Mouse (Mus musculus) kidney, adult 2 months (tissue): ENCODE results near the gene Rad54l. TPM values are rescaled to one million over a fixed set of nuclear protein-coding genes. Genes with fewer than 3 reads are reported as not detected.

Experiments
- DNase-seq: peaks from one replicate; pipeline ENCODE4 v3.0.0; 2021
- H3K27ac ChIP-seq: fragments of 200-500 bp; 2 replicates; pipeline ENCODE4 v1.5.1; 2012; ENCODE audit warnings: low read depth, low read length, control low read depth, inconsistent platforms; ENCODE audit not compliant: insufficient read depth
- H3K27me3 ChIP-seq: fragments of 200-500 bp; replicated peaks from 2 replicates; pipeline ENCODE4 v1.6.1; 2012; ENCODE audit warnings: mild to moderate bottlenecking, moderate library complexity, low read length, inconsistent platforms; ENCODE audit not compliant: control insufficient read depth, insufficient read depth
- H3K36me3 ChIP-seq: fragments of 200-500 bp; 2 replicates; pipeline ENCODE4 v1.6.1; 2012; ENCODE audit warnings: mild to moderate bottlenecking, moderate library complexity, low read length, inconsistent platforms; ENCODE audit not compliant: control insufficient read depth, insufficient read depth
- H3K4me1 ChIP-seq: fragments of 200-500 bp; 2 replicates; pipeline ENCODE4 v1.6.1; 2011; ENCODE audit warnings: low read length; ENCODE audit not compliant: control insufficient read depth, insufficient read depth
- H3K4me3 ChIP-seq: fragments of 200-500 bp; 2 replicates; pipeline ENCODE4 v1.5.1; 2011; ENCODE audit warnings: mild to moderate bottlenecking, low read depth, low read length, control low read depth; ENCODE audit not compliant: insufficient read depth
- CTCF ChIP-seq: fragments of 200-500 bp; conservative IDR thresholded peaks from 2 replicates; pipeline ENCODE4 v1.5.1; 2011; ENCODE audit warnings: low read depth, mild to moderate bottlenecking, control low read depth, low read length, moderate library complexity, mixed read lengths; ENCODE audit not compliant: insufficient read depth, insufficient read length
- POLR2A ChIP-seq: fragments of 200-500 bp; IDR thresholded peaks from one replicate; pipeline ENCODE4 v1.6.1; 2011; ENCODE audit warnings: low read depth, low read length, control low read depth
- WGBS: fragments of 180-500 bp; shearing (Covaris S2); methylation state at CpG from one replicate; pipeline ENCODE4 v1.1.7; 2018; 5-methylcytosine and 5-hydroxymethylcytosine counted together
- polyA plus RNA-seq: library from polyadenylated mRNA; depleted of rRNA; stranded (reverse); fragments of >200 nt; gene quantifications from 2 replicates; pipeline ENCODE4 v1.2.3, GENCODE M21; 2012

The Rad54l gene
- polyA plus RNA-seq, 1 experiment: 0.31 TPM

- 72% methylated on average over 7 of the region's 7 CpGs for WGBS
- Histone ChIP-seq H3K36me3 (no peaks in the 10 kb centered on the region), H3K4me1 (0 out of 2 replicates have a peak, but pooled peaks cover 3% of the 10 kb centered on the region), H3K4me3 (no peak overlapping the region), H3K27me3 (no peaks in the 10 kb centered on the region), H3K27ac (no peak overlapping the region)
- no peak for TF ChIP-seq CTCF
- no peak for TF ChIP-seq POLR2A
- no peak for DNase-seq
These were observed 17.5 kb upstream of the Rad54l start for GRCm38 (mm10) chr4:116140801-116141574.

GRCm38 (mm10) chr4:116137421-116137996 is 14.0 kb upstream of the Rad54l start:
- no peak for DNase-seq

GRCm38 (mm10) chr4:116134990-116135389 is 11.5 kb upstream of the Rad54l start:
- peak; percentile 30 for DNase-seq
- Histone ChIP-seq H3K4me1 (no peaks in the 10 kb centered on the region), H3K4me3 (no peak overlapping the region), H3K36me3 (no peaks in the 10 kb centered on the region), H3K27me3 (no peaks in the 10 kb centered on the region), H3K27ac (no peak overlapping the region)
- TF ChIP-seq POLR2A (no peak), CTCF (0 out of 2 replicates have a peak, but pooled peaks have one; percentile 25)
- WGBS: 23% methylated on average over 2 of the region's 2 CpGs

More at GRCm38 (mm10) chr4:116137421-116137996, 14.0 kb upstream of the Rad54l start:
- Histone ChIP-seq H3K36me3 (no peaks in the 10 kb centered on the region), H3K4me1 (no peaks in the 10 kb centered on the region), H3K4me3 (no peak overlapping the region), H3K27me3 (no peaks in the 10 kb centered on the region), H3K27ac (no peak overlapping the region)
- TF ChIP-seq CTCF: no peak
- no peak for TF ChIP-seq POLR2A
- 60% methylated on average over 13 of the region's 13 CpGs for WGBS

GRCm38 (mm10) chr4:116133126-116133525 is 9.6 kb upstream of the Rad54l start:
- 67% methylated on average over 4 of the region's 4 CpGs for WGBS
- TF ChIP-seq CTCF: no peak
- no peak for TF ChIP-seq POLR2A
- no peak overlapping the region for H3K27ac ChIP-seq
- no peak for DNase-seq
- H3K4me1 ChIP-seq: no peaks in the 10 kb centered on the region
- H3K36me3 ChIP-seq: no peaks in the 10 kb centered on the region
- no peaks in the 10 kb centered on the region for H3K27me3 ChIP-seq
- no peak overlapping the region for H3K4me3 ChIP-seq

GRCm38 (mm10) chr4:116127956-116128355 is 4.5 kb upstream of the Rad54l start:
- no peaks in the 10 kb centered on the region for H3K27me3 ChIP-seq
- WGBS: 86% methylated on average over 6 of the region's 6 CpGs

GRCm38 (mm10) chr4:116125803-116126386 is 2.4 kb upstream of the Rad54l start:
- no peak for TF ChIP-seq CTCF
- no peak for TF ChIP-seq POLR2A
- no peak overlapping the region for H3K27ac ChIP-seq
- WGBS: 96% methylated on average over 4 of the region's 4 CpGs
- H3K4me1 ChIP-seq: no peaks in the 10 kb centered on the region
- H3K36me3 ChIP-seq: no peaks in the 10 kb centered on the region
- no peak for DNase-seq
- H3K4me3 ChIP-seq: no peak overlapping the region
- H3K27me3 ChIP-seq: no peaks in the 10 kb centered on the region

More at GRCm38 (mm10) chr4:116127956-116128355, 4.5 kb upstream of the Rad54l start:
- DNase-seq: no peak
- Histone ChIP-seq H3K36me3 (no peaks in the 10 kb centered on the region), H3K27ac (no peak overlapping the region), H3K4me1 (no peaks in the 10 kb centered on the region), H3K4me3 (no peak overlapping the region)
- no peak for TF ChIP-seq CTCF
- no peak for TF ChIP-seq POLR2A

GRCm38 (mm10) chr4:116122762-116123161 is 728 bp downstream of the Rad54l start:
- no peaks in the 10 kb centered on the region for H3K4me1 ChIP-seq
- TF ChIP-seq POLR2A: no peak
- TF ChIP-seq CTCF: no peak
- no peaks in the 10 kb centered on the region for H3K27me3 ChIP-seq
- H3K27ac ChIP-seq: no peak overlapping the region
- H3K36me3 ChIP-seq: no peaks in the 10 kb centered on the region
- DNase-seq: no peak
- 5% methylated on average over 1 of the region's 1 CpGs for WGBS
- no peak overlapping the region for H3K4me3 ChIP-seq
